Mouse (Mus musculus): Measurements from ENCODE around the gene Arhgef38. TPM values are rescaled to one million over a fixed set of nuclear protein-coding genes. Genes with fewer than 3 reads are reported as not detected.

Arhgef38 gene
- polyA plus RNA-seq, 1 experiment from 2014 or later: 1.8 TPM

- peaks cover 10% of the 10 kb centered on the region for H3K36me3 ChIP-seq (ENCODE audit: control insufficient read depth, insufficient read depth, low read length)
- H3K9ac ChIP-seq (replicated peaks; ENCODE audit: low read depth, low read length): no peak overlapping the region
- no peaks in the 10 kb centered on the region for H3K27me3 ChIP-seq (ENCODE audit: control insufficient read depth, insufficient read depth, low read length)
- no peaks in the 10 kb centered on the region for H3K4me1 ChIP-seq (ENCODE audit: control insufficient read depth, insufficient read depth, low read length)
- no peak overlapping the region for H3K27ac ChIP-seq (ENCODE audit: low read length)
- no peak for ATAC-seq (ENCODE audit: insufficient number of reproducible peaks, insufficient read depth, low FRiP score, low read depth)
- 31% methylated on average over 1 of the region's 1 CpGs for WGBS
- H3K9me3 ChIP-seq (ENCODE audit: control insufficient read depth, low read depth, low read length): no peaks in the 10 kb centered on the region
- H3K4me3 ChIP-seq (ENCODE audit: low read depth, low read length): no peak overlapping the region
- H3K4me2 ChIP-seq (replicated peaks; ENCODE audit: low read depth, low read length): no peak overlapping the region
Measured at GRCm38 (mm10) chr3:133094305-133094704, 140.4 kb downstream of the Arhgef38 start.

DNA sequence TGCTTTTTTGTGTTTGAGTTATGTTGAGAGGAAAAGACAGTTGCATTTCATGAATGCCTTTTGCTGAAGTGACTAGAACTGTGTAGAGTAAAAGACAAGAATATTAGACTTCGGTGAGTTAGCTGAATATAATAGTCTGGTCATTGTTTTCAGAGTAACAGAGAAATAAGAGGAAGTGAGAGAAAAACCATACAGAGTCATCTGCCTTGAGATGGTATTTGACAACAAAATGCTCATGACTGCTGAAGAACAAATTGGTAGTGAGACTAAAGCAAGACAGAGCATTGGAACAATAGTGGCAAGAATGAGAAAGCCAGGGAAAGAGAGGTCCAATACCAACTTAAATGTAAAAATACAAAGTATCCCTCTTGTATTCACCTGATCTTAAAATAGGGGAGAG, 141.8 kb downstream of the Arhgef38 start:
- no peaks in the 10 kb centered on the region for H3K9me3 ChIP-seq (ENCODE audit: control insufficient read depth, low read depth, low read length)
- peaks cover 5% of the 10 kb centered on the region; the same call in 1 of the 2 replicates for H3K36me3 ChIP-seq (ENCODE audit: control insufficient read depth, insufficient read depth, low read length)
- WGBS: 77% methylated on average over 1 of the region's 1 CpGs
- no peak for ATAC-seq (ENCODE audit: insufficient number of reproducible peaks, insufficient read depth, low FRiP score, low read depth)
- no peak overlapping the region for H3K27ac ChIP-seq (ENCODE audit: low read length)
- H3K4me2 ChIP-seq (replicated peaks; ENCODE audit: low read depth, low read length): peak overlapping the region; percentile 59
- no peak overlapping the region for H3K9ac ChIP-seq (replicated peaks; ENCODE audit: low read depth, low read length)
- no peaks in the 10 kb centered on the region for H3K27me3 ChIP-seq (ENCODE audit: control insufficient read depth, insufficient read depth, low read length)
- H3K4me3 ChIP-seq (ENCODE audit: low read depth, low read length): peak overlapping the region; percentile 96
- no peaks in the 10 kb centered on the region for H3K4me1 ChIP-seq (ENCODE audit: control insufficient read depth, insufficient read depth, low read length)

DNA sequence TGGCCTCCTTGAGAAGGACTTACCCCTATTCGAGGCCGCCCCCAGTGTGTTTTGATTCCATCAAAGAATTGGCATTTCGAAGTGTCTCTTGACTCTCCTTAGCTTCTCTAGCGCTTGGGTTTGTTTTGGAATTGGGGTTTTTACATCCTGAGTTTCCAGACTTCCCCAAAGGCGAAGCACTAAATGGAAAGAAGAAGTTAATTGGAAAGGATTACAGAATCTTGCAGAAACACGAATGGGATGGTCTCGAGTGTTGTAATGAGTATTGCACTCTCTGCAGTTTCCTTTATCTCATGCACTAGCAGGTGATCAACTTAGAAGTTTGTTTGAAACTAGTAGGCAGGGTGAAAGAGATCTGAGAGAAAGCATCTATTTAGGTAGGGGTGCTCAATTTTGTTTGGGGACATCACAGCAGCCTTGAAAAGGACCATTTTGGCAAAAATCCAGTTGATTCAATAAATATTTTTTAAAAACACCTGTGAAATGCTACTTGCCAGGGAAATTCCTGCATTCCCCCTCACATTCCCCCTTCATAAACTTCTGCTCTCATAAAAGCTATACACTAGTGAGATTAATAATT, 142.4 kb downstream of the Arhgef38 start:
- Histone ChIP-seq H3K36me3 (ENCODE audit: control insufficient read depth, insufficient read depth, low read length) (peaks cover 5% of the 10 kb centered on the region; the same call in 1 of the 2 replicates), H3K4me1 (ENCODE audit: control insufficient read depth, insufficient read depth, low read length) (no peaks in the 10 kb centered on the region), H3K4me2 (replicated peaks; ENCODE audit: low read depth, low read length) (peak overlapping the region; percentile 59), H3K9ac (replicated peaks; ENCODE audit: low read depth, low read length) (peak overlapping the region; percentile 97), H3K27me3 (ENCODE audit: control insufficient read depth, insufficient read depth, low read length) (no peaks in the 10 kb centered on the region), H3K27ac (ENCODE audit: low read length) (peak overlapping the region; percentile 100), H3K4me3 (ENCODE audit: low read depth, low read length) (peak overlapping the region; percentile 96), H3K9me3 (ENCODE audit: control insufficient read depth, low read depth, low read length) (no peaks in the 10 kb centered on the region)
- ATAC-seq (ENCODE audit: insufficient number of reproducible peaks, insufficient read depth, low FRiP score, low read depth): no peak
- WGBS: under 1% methylated on average over 7 of the region's 7 CpGs

GRCm38 (mm10) chr3:133091664-133092273, 143.0 kb downstream of the Arhgef38 start, which contains the start of the genes Ints12 and Gstcd:
Gene Ints12, plus strand, starts transcription at chr3:133091840.
Gene Gstcd, minus strand, starts transcription at chr3:133092033.
- H3K9me3 ChIP-seq (ENCODE audit: control insufficient read depth, low read depth, low read length): no peaks in the 10 kb centered on the region
- ATAC-seq (ENCODE audit: insufficient number of reproducible peaks, insufficient read depth, low FRiP score, low read depth): peak; percentile 98
- under 1% methylated on average over 53 of the region's 53 CpGs for WGBS

GRCm38 (mm10) chr3:133091121-133091663, 143.6 kb downstream of the Arhgef38 start:
- H3K27ac ChIP-seq (ENCODE audit: low read length): peak overlapping the region; percentile 100
- no peaks in the 10 kb centered on the region for H3K27me3 ChIP-seq (ENCODE audit: control insufficient read depth, insufficient read depth, low read length)
- ATAC-seq (ENCODE audit: insufficient number of reproducible peaks, insufficient read depth, low FRiP score, low read depth): peak; percentile 85
- H3K9me3 ChIP-seq (ENCODE audit: control insufficient read depth, low read depth, low read length): no peaks in the 10 kb centered on the region
- H3K4me3 ChIP-seq (ENCODE audit: low read depth, low read length): peak overlapping the region; percentile 96
- under 1% methylated on average over 43 of the region's 44 CpGs for WGBS
- no peaks in the 10 kb centered on the region for H3K4me1 ChIP-seq (ENCODE audit: control insufficient read depth, insufficient read depth, low read length)
- peak overlapping the region; percentile 97 for H3K9ac ChIP-seq (replicated peaks; ENCODE audit: low read depth, low read length)
- no peaks in the 10 kb centered on the region for H3K36me3 ChIP-seq (ENCODE audit: control insufficient read depth, insufficient read depth, low read length)
- H3K4me2 ChIP-seq (replicated peaks; ENCODE audit: low read depth, low read length): peak overlapping the region; percentile 67

More at GRCm38 (mm10) chr3:133091664-133092273, 143.0 kb downstream of the Arhgef38 start, which contains the start of the genes Ints12 and Gstcd:
- Histone ChIP-seq H3K9ac (replicated peaks; ENCODE audit: low read depth, low read length) (peak within 1 kb of the TSS; percentile 97), H3K27ac (ENCODE audit: low read length) (peak within 1 kb of the TSS; percentile 100), H3K4me1 (ENCODE audit: control insufficient read depth, insufficient read depth, low read length) (no peaks in the 10 kb centered on the region), H3K36me3 (ENCODE audit: control insufficient read depth, insufficient read depth, low read length) (peaks cover under 1% of the 10 kb centered on the region; the same call in 1 of the 2 replicates), H3K4me2 (replicated peaks; ENCODE audit: low read depth, low read length) (peak within 1 kb of the TSS; percentile 67), H3K27me3 (ENCODE audit: control insufficient read depth, insufficient read depth, low read length) (no peaks in the 10 kb centered on the region), H3K4me3 (ENCODE audit: low read depth, low read length) (peak within 1 kb of the TSS; percentile 96)

- H3K9ac ChIP-seq (replicated peaks; ENCODE audit: low read depth, low read length): peak overlapping the region; percentile 97
- no peaks in the 10 kb centered on the region for H3K4me1 ChIP-seq (ENCODE audit: control insufficient read depth, insufficient read depth, low read length)
- no peaks in the 10 kb centered on the region for H3K9me3 ChIP-seq (ENCODE audit: control insufficient read depth, low read depth, low read length)
- 5% methylated on average over 11 of the region's 11 CpGs for WGBS
- no peaks in the 10 kb centered on the region for H3K36me3 ChIP-seq (ENCODE audit: control insufficient read depth, insufficient read depth, low read length)
- no peaks in the 10 kb centered on the region for H3K27me3 ChIP-seq (ENCODE audit: control insufficient read depth, insufficient read depth, low read length)
- peak overlapping the region; percentile 67 for H3K4me2 ChIP-seq (replicated peaks; ENCODE audit: low read depth, low read length)
- no peak for ATAC-seq (ENCODE audit: insufficient number of reproducible peaks, insufficient read depth, low FRiP score, low read depth)
- peak overlapping the region; percentile 96 for H3K4me3 ChIP-seq (ENCODE audit: low read depth, low read length)
- H3K27ac ChIP-seq (ENCODE audit: low read length): peak overlapping the region; percentile 100
Measured at GRCm38 (mm10) chr3:133090247-133091120, 144.3 kb downstream of the Arhgef38 start.

- peak; percentile 75; the same call in 1 of the 2 replicates for ATAC-seq (ENCODE audit: insufficient number of reproducible peaks, insufficient read depth, low FRiP score, low read depth)
Measured at GRCm38 (mm10) chr3:133085858-133086257, 148.9 kb downstream of the Arhgef38 start.

GRCm38 (mm10) chr3:133082736-133083135, 152.0 kb downstream of the Arhgef38 start:
- no peaks in the 10 kb centered on the region for H3K4me1 ChIP-seq (ENCODE audit: control insufficient read depth, insufficient read depth, low read length)
- H3K4me2 ChIP-seq (replicated peaks; ENCODE audit: low read depth, low read length): no peak overlapping the region
- no peak overlapping the region for H3K9ac ChIP-seq (replicated peaks; ENCODE audit: low read depth, low read length)
- H3K36me3 ChIP-seq (ENCODE audit: control insufficient read depth, insufficient read depth, low read length): peaks cover 19% of the 10 kb centered on the region; the same call in 1 of the 2 replicates
- H3K27ac ChIP-seq (ENCODE audit: low read length): no peak overlapping the region
- H3K27me3 ChIP-seq (ENCODE audit: control insufficient read depth, insufficient read depth, low read length): no peaks in the 10 kb centered on the region
- no peak for ATAC-seq (ENCODE audit: insufficient number of reproducible peaks, insufficient read depth, low FRiP score, low read depth)
- H3K9me3 ChIP-seq (ENCODE audit: control insufficient read depth, low read depth, low read length): no peaks in the 10 kb centered on the region
- WGBS: 86% methylated on average over 5 of the region's 5 CpGs
- H3K4me3 ChIP-seq (ENCODE audit: low read depth, low read length): no peak overlapping the region

More at GRCm38 (mm10) chr3:133085858-133086257, 148.9 kb downstream of the Arhgef38 start:
- no peak overlapping the region for H3K9ac ChIP-seq (replicated peaks; ENCODE audit: low read depth, low read length)
- 67% methylated on average over 3 of the region's 3 CpGs for WGBS
- no peaks in the 10 kb centered on the region for H3K27me3 ChIP-seq (ENCODE audit: control insufficient read depth, insufficient read depth, low read length)
- no peak overlapping the region for H3K4me3 ChIP-seq (ENCODE audit: low read depth, low read length)
- H3K36me3 ChIP-seq (ENCODE audit: control insufficient read depth, insufficient read depth, low read length): peaks cover 15% of the 10 kb centered on the region; the same call in 1 of the 2 replicates
- H3K9me3 ChIP-seq (ENCODE audit: control insufficient read depth, low read depth, low read length): no peaks in the 10 kb centered on the region
- H3K27ac ChIP-seq (ENCODE audit: low read length): no peak overlapping the region
- no peak overlapping the region for H3K4me2 ChIP-seq (replicated peaks; ENCODE audit: low read depth, low read length)
- H3K4me1 ChIP-seq (ENCODE audit: control insufficient read depth, insufficient read depth, low read length): no peaks in the 10 kb centered on the region

Data from stomach, embryonic 14.5 days (tissue).